Mouse (Mus musculus) MEL (cell line): Measurements from ENCODE around the gene Il9r. TPM values are rescaled to one million over a fixed set of nuclear protein-coding genes. Genes with fewer than 3 reads are reported as not detected.

Experiments
- DNase-seq: peaks from one replicate; pipeline ENCODE4 v3.0.0; 2011; ENCODE audit warnings: low read depth, low spot score
- H3K27ac ChIP-seq: 2 replicates; pipeline ENCODE4 v1.5.1; 2012; ENCODE audit warnings: low read depth, mild to moderate bottlenecking, control low read depth, low read length, moderate library complexity; ENCODE audit not compliant: control insufficient read depth
- H3K27me3 ChIP-seq, 2 experiments: fragments of 150-350 bp in 1 of 2; sonication (generic) in 1 of 2; 2 replicates each; pipeline ENCODE4 v1.6.1; 2012; ENCODE audit warnings: low read length in 2 of 2, mild to moderate bottlenecking in 2 of 2, improper control_type of control experiment in 1 of 2, moderate library complexity in 1 of 2; ENCODE audit not compliant: insufficient read depth in 2 of 2, control insufficient read depth in 1 of 2
- H3K36me3 ChIP-seq, 2 experiments: 2 replicates each; pipeline ENCODE4 v1.6.1; 2012 to 2014; ENCODE audit warnings: low read length in 2 of 2, improper control_type of control experiment in 1 of 2, inconsistent platforms in 1 of 2, mild to moderate bottlenecking in 1 of 2; ENCODE audit not compliant: insufficient read depth in 2 of 2, control insufficient read depth in 1 of 2
- H3K4me1 ChIP-seq, 2 experiments: fragments of 150-350 bp in 1 of 2; sonication (generic) in 1 of 2; 2 replicates each; pipeline ENCODE4 v1.6.1; 2012; ENCODE audit warnings: low read length in 2 of 2, improper control_type of control experiment in 1 of 2, mild to moderate bottlenecking in 1 of 2; ENCODE audit not compliant: insufficient read depth in 2 of 2, control insufficient read depth in 1 of 2
- H3K4me3 ChIP-seq, 2 experiments: fragments of 150-350 bp in 1 of 2; sonication (generic) in 1 of 2; 2 replicates each; pipeline ENCODE4 v1.5.1; 2012; ENCODE audit warnings: low read depth in 2 of 2, low read length in 2 of 2, mild to moderate bottlenecking in 2 of 2, moderate library complexity in 2 of 2, control low read depth in 1 of 2, improper control_type of control experiment in 1 of 2; ENCODE audit not compliant: control insufficient read depth in 1 of 2, insufficient read depth in 1 of 2
- H3K79me2 ChIP-seq: 2 replicates; pipeline ENCODE4 v1.6.1; 2012; ENCODE audit warnings: mild to moderate bottlenecking, low read length, moderate library complexity; ENCODE audit not compliant: control insufficient read depth, poor library complexity, insufficient read depth
- H3K9ac ChIP-seq: 2 replicates; pipeline ENCODE4 v1.6.1; 2012; ENCODE audit warnings: low read depth, mild to moderate bottlenecking, control low read depth, low read length, moderate library complexity; ENCODE audit not compliant: control insufficient read depth, poor library complexity, severe bottlenecking
- H3K9me3 ChIP-seq: fragments of 150-350 bp; sonication (generic); replicated peaks from 2 replicates; pipeline ENCODE4 v1.6.1; 2012; ENCODE audit warnings: mild to moderate bottlenecking, low read length, improper control_type of control experiment, moderate library complexity; ENCODE audit not compliant: insufficient read depth
- CHD2 ChIP-seq: IDR thresholded peaks from 2 replicates; pipeline ENCODE4 v1.6.1; 2011; ENCODE audit warnings: low read length, improper control_type of control experiment
- CTCF ChIP-seq, 3 experiments: IDR thresholded peaks in 2 of 3; conservative IDR thresholded peaks in 1 of 3; 2 replicates each; pipeline ENCODE4 v1.5.1; 2011 to 2012; ENCODE audit warnings: low read length in 3 of 3, low read depth in 2 of 3, mild to moderate bottlenecking in 2 of 3, improper control_type of control experiment in 1 of 3, inconsistent platforms in 1 of 3, mixed read lengths in 1 of 3, moderate library complexity in 1 of 3; ENCODE audit not compliant: control insufficient read depth in 1 of 3, insufficient read depth in 1 of 3, poor library complexity in 1 of 3, severe bottlenecking in 1 of 3
- E2F4 ChIP-seq: IDR thresholded peaks from 2 replicates; pipeline ENCODE4 v1.6.1; 2011; ENCODE audit warnings: low read depth, low read length, improper control_type of control experiment, borderline replicate concordance
- ELF1 ChIP-seq: IDR thresholded peaks from 2 replicates; pipeline ENCODE4 v1.6.1; 2014; ENCODE audit warnings: low read depth, mild to moderate bottlenecking, inconsistent platforms, low read length, improper control_type of control experiment, moderate library complexity
- EP300 ChIP-seq, 2 experiments: IDR thresholded peaks; 2 replicates each; pipeline ENCODE4 v1.6.1; 2011; ENCODE audit warnings: improper control_type of control experiment in 2 of 2, low read length in 2 of 2, low read depth in 1 of 2, mild to moderate bottlenecking in 1 of 2
- HCFC1 ChIP-seq: IDR thresholded peaks from 2 replicates; pipeline ENCODE4 v1.6.1; 2012; ENCODE audit warnings: low read depth, mild to moderate bottlenecking, inconsistent platforms, low read length, improper control_type of control experiment, moderate library complexity
- JUND ChIP-seq: IDR thresholded peaks from 2 replicates; pipeline ENCODE4 v1.6.1; 2011; ENCODE audit warnings: low read depth, mild to moderate bottlenecking, improper control_type of control experiment, low read length
- MAFK ChIP-seq: IDR thresholded peaks from 2 replicates; pipeline ENCODE4 v1.6.1; 2011; ENCODE audit warnings: low read depth, mild to moderate bottlenecking, low read length, improper control_type of control experiment, borderline replicate concordance
- MEF2A ChIP-seq: IDR thresholded peaks from 2 replicates; pipeline ENCODE4 v1.6.1; 2014; ENCODE audit warnings: low read depth, mild to moderate bottlenecking, inconsistent platforms, low read length, improper control_type of control experiment; ENCODE audit not compliant: poor library complexity, insufficient replicate concordance, severe bottlenecking; ENCODE audit errors: extremely low read depth
- NELFE ChIP-seq: IDR thresholded peaks from 2 replicates; pipeline ENCODE4 v1.6.1; 2011; ENCODE audit warnings: low read depth, low read length, improper control_type of control experiment
- NRF1 ChIP-seq: IDR thresholded peaks from 2 replicates; pipeline ENCODE4 v1.6.1; 2014; ENCODE audit warnings: low read depth, mild to moderate bottlenecking, inconsistent platforms, low read length, improper control_type of control experiment, moderate library complexity; ENCODE audit not compliant: poor library complexity, insufficient read depth, severe bottlenecking
- RCOR1 ChIP-seq: IDR thresholded peaks from 2 replicates; pipeline ENCODE4 v1.6.1; 2012; ENCODE audit warnings: low read depth, mild to moderate bottlenecking, inconsistent platforms, low read length, improper control_type of control experiment
- SIN3A ChIP-seq: IDR thresholded peaks from 2 replicates; pipeline ENCODE4 v1.6.1; 2012; ENCODE audit warnings: low read length, improper control_type of control experiment, inconsistent platforms
- SMC3 ChIP-seq: IDR thresholded peaks from 2 replicates; pipeline ENCODE4 v1.6.1; 2011; ENCODE audit warnings: low read depth, low read length, improper control_type of control experiment
- TAL1 ChIP-seq: IDR thresholded peaks from 2 replicates; pipeline ENCODE4 v1.6.1; 2012; ENCODE audit warnings: mild to moderate bottlenecking, inconsistent platforms, low read length, moderate library complexity, mixed read lengths
- TBP ChIP-seq: IDR thresholded peaks from 2 replicates; pipeline ENCODE4 v1.8.0; 2011; ENCODE audit warnings: low read depth, low read length, improper control_type of control experiment
- TCF12 ChIP-seq: IDR thresholded peaks from 2 replicates; pipeline ENCODE4 v1.6.1; 2014; ENCODE audit warnings: low read depth, mild to moderate bottlenecking, inconsistent platforms, low read length, improper control_type of control experiment, moderate library complexity
- UBTF ChIP-seq: IDR thresholded peaks from 2 replicates; pipeline ENCODE4 v1.6.1; 2012; ENCODE audit warnings: low read depth, mild to moderate bottlenecking, inconsistent platforms, low read length, improper control_type of control experiment, moderate library complexity, borderline replicate concordance; ENCODE audit not compliant: insufficient read depth
- ZC3H11A ChIP-seq: IDR thresholded peaks from 2 replicates; pipeline ENCODE4 v1.6.1; 2012; ENCODE audit warnings: low read depth, mild to moderate bottlenecking, inconsistent platforms, low read length, improper control_type of control experiment
- polyA plus RNA-seq, 2 experiments: library from polyadenylated mRNA; stranded (reverse) in 1 of 2; unstranded in 1 of 2; fragments of >175 nt in 1 of 2; fragments of >200 nt in 1 of 2; gene quantifications; 2 replicates each; pipeline versions ENCODE4 v1.2.1 to v1.2.4; 2012; ENCODE audit warnings: low replicate concordance in 2 of 2, low read depth in 1 of 2; ENCODE audit not compliant: insufficient read length in 2 of 2, insufficient read depth in 1 of 2, missing spikeins in 1 of 2
- total RNA-seq: library from RNA; depleted of rRNA; stranded (reverse); fragments of 300-350 nt; gene quantifications from 2 replicates; pipeline ENCODE4 v1.2.3, GENCODE M21; 2012

The Il9r gene
- total and polyA plus RNA-seq, 3 experiments: 56.9 to 83.8 TPM; not detected in 1

DNA sequence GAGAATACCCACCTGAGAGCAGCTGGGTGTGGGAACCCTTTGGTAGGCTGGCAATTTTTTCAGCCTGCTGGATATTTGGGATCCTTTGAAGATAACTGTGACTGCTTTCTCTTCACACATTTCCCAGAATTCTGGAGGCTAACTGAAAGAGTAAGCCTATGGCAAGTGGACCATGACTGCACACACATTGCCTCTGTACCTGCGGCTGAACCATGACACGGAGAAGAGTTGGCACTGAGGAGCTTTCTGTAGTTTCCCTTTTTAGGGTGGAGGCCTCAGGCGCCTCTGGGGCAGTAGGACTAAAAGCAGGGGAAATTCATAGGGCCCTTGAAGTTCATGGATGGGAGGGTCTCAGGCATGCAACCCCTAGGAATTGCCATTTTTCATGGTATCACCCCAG, 40.9 kb downstream of the Il9r start:
- Histone ChIP-seq H3K27me3 (peaks cover 2 to 4% of the 10 kb centered on the region in 2 experiments; a peak in 3 of 4 replicates), H3K36me3 (no peaks in the 10 kb centered on the region), H3K9ac (no peak overlapping the region), H3K9me3 (no peaks in the 10 kb centered on the region), H3K4me3 (no peak overlapping the region), H3K79me2 (no peaks in the 10 kb centered on the region), H3K4me1 (no peaks in the 10 kb centered on the region), H3K27ac (no peak overlapping the region)
- TF ChIP-seq JUND: no peak
- no peak for TF ChIP-seq NRF1
- no peak for TF ChIP-seq HCFC1
- no peak for TF ChIP-seq E2F4
- peak; percentile 48 for DNase-seq

DNA sequence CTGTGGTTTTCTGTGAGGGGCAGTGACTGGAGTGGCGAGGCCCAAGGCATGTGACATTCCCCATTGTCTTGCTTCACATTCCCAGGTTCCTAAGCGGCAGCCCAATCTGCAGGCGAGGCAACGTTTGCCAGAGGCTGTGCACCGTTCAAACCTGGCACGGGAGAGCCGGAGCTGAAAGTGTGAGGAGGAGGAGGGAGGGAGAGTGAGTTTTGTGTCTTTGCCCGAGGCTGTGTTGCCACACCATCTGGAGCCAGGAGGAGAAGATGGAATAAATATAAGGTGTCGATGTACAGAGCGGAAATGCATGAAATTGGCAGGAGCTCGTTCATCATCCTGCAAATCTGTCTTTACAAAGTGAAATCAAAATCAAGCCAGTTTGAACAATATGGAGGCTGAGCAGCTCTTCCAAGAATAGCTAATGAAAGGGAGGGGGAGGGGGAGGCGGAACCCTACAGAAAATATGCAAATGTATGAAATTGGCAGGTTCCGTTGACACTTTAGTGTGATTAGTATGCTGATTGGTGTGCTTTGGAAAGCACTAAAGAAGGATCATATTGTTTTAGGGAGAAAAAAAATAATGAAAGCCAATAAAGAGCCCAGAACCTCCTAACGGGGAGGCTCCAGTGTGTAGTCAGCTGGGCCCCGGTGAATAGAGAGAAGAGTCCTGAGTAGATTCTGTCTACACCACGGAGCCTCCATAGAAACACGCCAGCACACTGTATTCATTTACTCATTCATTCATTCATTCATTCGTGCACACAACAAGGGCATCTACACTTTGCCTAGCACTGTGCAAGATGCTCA, 42.1 kb downstream of the Il9r start:
- no peak for DNase-seq
- Histone ChIP-seq H3K36me3 (no peaks in the 10 kb centered on the region), H3K4me1 (no peaks in the 10 kb centered on the region), H3K27ac (no peak overlapping the region), H3K27me3 (peaks cover 2 to 7% of the 10 kb centered on the region in 2 experiments), H3K9me3 (no peaks in the 10 kb centered on the region), H3K9ac (no peak overlapping the region), H3K4me3 (no peak overlapping the region), H3K79me2 (no peaks in the 10 kb centered on the region)
- TF ChIP-seq ELF1 (no peak), E2F4 (no peak), NELFE (no peak), UBTF (no peak), TBP (no peak), RCOR1 (no peak)

DNA sequence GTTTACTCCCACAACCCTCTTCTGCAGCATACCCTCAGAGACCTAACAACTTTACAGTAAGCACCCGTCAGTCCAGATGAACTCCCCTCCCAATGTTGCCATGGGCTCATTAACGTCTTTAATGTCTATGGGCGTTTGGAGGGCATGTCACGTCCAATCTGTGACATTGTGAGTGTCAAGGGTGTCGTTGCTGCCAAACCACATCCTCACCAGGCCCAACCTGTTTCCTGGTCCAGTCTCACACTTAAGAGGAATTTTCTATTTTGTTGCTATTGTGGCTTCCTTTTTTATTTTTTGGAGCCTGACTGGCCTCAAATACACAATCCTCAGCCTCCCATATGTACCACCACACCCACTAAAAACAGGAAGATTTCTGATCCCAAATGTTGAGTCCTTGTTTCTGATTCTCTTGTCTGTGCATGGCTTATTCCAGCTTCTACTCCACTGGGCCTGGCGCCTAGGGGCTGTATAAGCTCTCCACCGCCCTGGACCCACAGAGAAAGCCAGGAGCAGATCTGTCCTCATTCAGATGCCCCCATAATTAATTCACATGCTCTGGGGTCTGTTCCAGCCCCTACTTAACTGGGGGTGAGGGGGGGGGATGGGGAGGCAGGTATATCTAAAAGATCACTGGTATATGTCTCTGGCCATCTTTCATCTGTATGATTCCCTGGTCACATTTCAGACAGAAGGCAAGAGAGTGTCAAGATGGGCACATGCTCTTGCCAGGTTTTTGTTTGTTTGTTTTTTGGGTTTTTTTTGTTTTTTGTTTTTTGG, 43.0 kb downstream of the Il9r start:
- TF ChIP-seq CTCF (IDR thresholded peaks at IDR 0.05 in 2 of 3, conservative IDR thresholded peaks at IDR 0.05 in 1 of 3; ENCODE audit: control insufficient read depth in 1 of 3, insufficient read depth in 1 of 3, low read depth in 2 of 3, low read length in 3 of 3, poor library complexity in 1 of 3, severe bottlenecking in 1 of 3) (no peak), CHD2 (no peak), SMC3 (no peak), TBP (no peak), ELF1 (no peak), SIN3A (no peak), TAL1 (no peak), MEF2A (no peak), MAFK (no peak), EP300 (IDR thresholded peaks at IDR 0.05; ENCODE audit: low read depth in 1 of 2, low read length in 2 of 2) (no peak), TCF12 (no peak), JUND (no peak), ZC3H11A (no peak)
- Histone ChIP-seq H3K79me2 (no peaks in the 10 kb centered on the region), H3K4me1 (no peaks in the 10 kb centered on the region), H3K9me3 (no peaks in the 10 kb centered on the region), H3K27me3 (peaks cover 2 to 7% of the 10 kb centered on the region in 2 experiments), H3K36me3 (no peaks in the 10 kb centered on the region), H3K9ac (no peak overlapping the region), H3K4me3 (no peak overlapping the region), H3K27ac (no peak overlapping the region)
- no peak for DNase-seq
